Mouse (Mus musculus) ovary, adult 18-20 months (tissue): ENCODE data around the gene Cst9.

ENCODE experiments used
- DNase-seq: peaks from one replicate; pipeline ENCODE4 v3.0.0; 2022; ENCODE audit warnings: low spot score, mixed read lengths

Cst9 gene

GRCm38 (mm10) chr2:148834912-148835311, at the start of gene Cst9:
Gene Cst9, plus strand, starts transcription at chr2:148835147.
- DNase-seq = no peak

GRCm38 (mm10) chr2:148789142-148789541, 45.8 kb upstream of the Cst9 start, which contains the start of gene Cst12:
Gene Cst12, plus strand, starts transcription at chr2:148789361.
- DNase-seq = peak; percentile 20

- no peak for DNase-seq
These were observed 36.5 kb upstream of the Cst9 start, which contains the start of gene Cst8 for GRCm38 (mm10) chr2:148798485-148798884. Gene Cst8, plus strand, starts transcription at chr2:148798785.

GRCm38 (mm10) chr2:148801491-148801921, 33.4 kb upstream of the Cst9 start:
- DNase-seq = peak; percentile 48

- no peak for DNase-seq
These were observed 28.3 kb upstream of the Cst9 start for GRCm38 (mm10) chr2:148806696-148807095.

GRCm38 (mm10) chr2:148819909-148820308, 15.0 kb upstream of the Cst9 start, which contains the start of gene Cst13:
Gene Cst13, plus strand, starts transcription at chr2:148820081.
- no peak for DNase-seq

GRCm38 (mm10) chr2:148825986-148826385, 9.0 kb upstream of the Cst9 start:
- DNase-seq = no peak

- no peak for DNase-seq
These were observed 3.3 kb downstream of the Cst9 start for GRCm38 (mm10) chr2:148838075-148838777.

GRCm38 (mm10) chr2:148839224-148839623, 4.3 kb downstream of the Cst9 start:
- DNase-seq = no peak

- DNase-seq = peak; percentile 35
These were observed 16.4 kb downstream of the Cst9 start for GRCm38 (mm10) chr2:148851116-148851906.

GRCm38 (mm10) chr2:148856630-148857400, 21.9 kb downstream of the Cst9 start:
- no peak for DNase-seq

- no peak for DNase-seq
These were observed 22.6 kb downstream of the Cst9 start for GRCm38 (mm10) chr2:148857506-148857905.

- DNase-seq = no peak
These were observed 26.0 kb downstream of the Cst9 start for GRCm38 (mm10) chr2:148860993-148861392.

GRCm38 (mm10) chr2:148861693-148862092, 26.7 kb downstream of the Cst9 start:
- DNase-seq = no peak

- peak; percentile 9 for DNase-seq
These were observed 30.0 kb downstream of the Cst9 start, which contains the start of gene 9230104L09Rik for GRCm38 (mm10) chr2:148864966-148865365. Gene 9230104L09Rik, minus strand, starts transcription at chr2:148865038.

- DNase-seq = no peak
These were observed 34.0 kb downstream of the Cst9 start for GRCm38 (mm10) chr2:148868959-148869358.

- DNase-seq = no peak
These were observed 35.6 kb downstream of the Cst9 start for GRCm38 (mm10) chr2:148870526-148870925.

GRCm38 (mm10) chr2:148872860-148873259, 37.9 kb downstream of the Cst9 start:
- no peak for DNase-seq

- no peak for DNase-seq
These were observed 39.3 kb downstream of the Cst9 start for GRCm38 (mm10) chr2:148874224-148874616.

GRCm38 (mm10) chr2:148874617-148875334, 39.8 kb downstream of the Cst9 start:
- DNase-seq = no peak

GRCm38 (mm10) chr2:148875335-148875811, 40.4 kb downstream of the Cst9 start, which contains the start of gene Cst3:
Gene Cst3, minus strand, starts transcription at chr2:148875692.
- peak; percentile 89 for DNase-seq
